Mouse (Mus musculus): Measurements from ENCODE around the gene Lst1. TPM values are rescaled to one million over a fixed set of nuclear protein-coding genes. Genes with fewer than 3 reads are reported as not detected.

Gene Lst1
- total RNA-seq, 2 experiments from 2014 or later = 7.1 to 7.7 TPM

DNA sequence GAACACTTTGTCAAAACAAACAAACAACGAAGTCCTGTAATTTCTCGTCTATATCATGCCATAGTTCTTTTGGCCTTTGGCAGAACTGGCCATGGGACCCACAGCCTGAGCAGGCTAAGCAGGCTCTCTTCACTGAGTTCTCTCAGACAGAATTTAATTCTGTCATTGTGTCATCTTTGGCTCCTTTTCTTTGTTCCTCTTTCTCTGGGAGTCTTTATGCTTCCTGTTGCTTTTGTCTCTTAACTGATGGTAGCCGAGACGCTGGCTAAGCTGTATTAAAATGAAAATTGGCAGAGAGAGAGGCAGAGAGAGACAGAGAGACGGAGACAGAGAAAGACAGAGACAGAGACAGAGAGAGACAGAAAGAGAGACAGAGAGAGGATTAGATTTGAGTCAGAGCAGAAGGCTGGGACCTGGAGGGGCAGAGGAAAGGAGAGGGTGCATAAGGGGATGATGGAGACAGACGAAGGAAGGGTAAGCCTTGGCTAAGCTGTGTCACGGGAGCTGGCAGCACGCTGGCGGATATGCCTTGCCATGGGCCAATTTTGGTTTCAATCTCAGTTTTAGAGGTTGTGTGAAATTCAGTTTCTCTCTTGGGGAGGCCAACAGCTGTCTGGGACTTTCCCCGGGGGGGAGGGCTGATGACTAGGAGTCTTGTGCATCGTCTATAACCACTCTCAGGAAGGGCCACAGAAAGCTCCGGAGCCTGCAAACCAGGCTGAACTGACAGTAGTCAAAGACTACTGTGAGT, 21.7 kb upstream of the Lst1 start:
- DNase-seq = no peak

GRCm38 (mm10) chr17:35205380-35205769, 17.1 kb upstream of the Lst1 start:
- DNase-seq = no peak

DNA sequence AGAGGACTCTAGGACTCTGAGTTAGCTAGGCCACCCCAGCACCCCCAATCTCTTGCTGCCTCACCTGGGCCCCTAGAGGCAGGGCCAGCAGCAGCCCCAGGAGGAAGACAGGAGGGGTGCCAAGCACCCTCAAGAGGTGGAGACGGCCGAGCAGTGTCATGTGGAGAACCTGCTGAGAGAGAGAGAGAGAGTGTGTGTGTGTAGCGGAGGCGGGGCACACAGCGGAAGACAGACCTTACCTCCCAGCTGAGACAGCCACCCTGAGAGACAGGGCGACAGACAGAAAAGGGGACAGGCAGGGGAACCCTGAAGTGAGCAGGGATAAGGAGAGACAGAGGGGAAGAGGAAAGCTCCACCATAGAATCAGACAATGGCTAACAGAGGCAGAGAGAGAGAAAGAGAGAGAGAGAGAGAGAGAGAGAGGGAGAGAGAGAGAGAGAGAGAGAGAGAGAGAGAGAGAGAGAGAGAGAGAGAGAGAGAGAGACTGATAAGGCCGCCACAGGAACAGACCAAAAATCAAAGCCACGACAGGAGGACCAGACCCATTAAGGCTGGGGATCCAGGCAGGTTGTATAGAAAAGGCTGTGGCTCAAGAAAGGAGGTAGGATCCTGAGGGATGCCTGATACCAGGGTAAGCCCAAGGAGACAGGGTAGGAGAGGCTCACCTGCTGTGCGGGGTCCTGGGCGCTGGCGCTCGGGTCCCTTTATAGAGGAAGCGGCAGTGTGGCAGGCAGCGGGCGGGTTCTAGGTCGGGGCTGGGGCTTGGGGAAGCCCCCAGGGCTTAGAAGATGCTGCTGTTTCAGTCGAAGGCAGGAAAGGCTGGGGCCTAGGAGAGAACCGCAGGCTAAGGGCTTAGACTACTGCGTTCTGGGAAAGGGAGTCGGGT, 16.5 kb upstream of the Lst1 start, which contains the start of gene Lta:
Gene Lta, minus strand, starts transcription at position 858 of the 886 bp plus-strand sequence.
- DNase-seq = no peak

- no peak for DNase-seq
Measured at GRCm38 (mm10) chr17:35202442-35202841, 14.2 kb upstream of the Lst1 start.

DNA sequence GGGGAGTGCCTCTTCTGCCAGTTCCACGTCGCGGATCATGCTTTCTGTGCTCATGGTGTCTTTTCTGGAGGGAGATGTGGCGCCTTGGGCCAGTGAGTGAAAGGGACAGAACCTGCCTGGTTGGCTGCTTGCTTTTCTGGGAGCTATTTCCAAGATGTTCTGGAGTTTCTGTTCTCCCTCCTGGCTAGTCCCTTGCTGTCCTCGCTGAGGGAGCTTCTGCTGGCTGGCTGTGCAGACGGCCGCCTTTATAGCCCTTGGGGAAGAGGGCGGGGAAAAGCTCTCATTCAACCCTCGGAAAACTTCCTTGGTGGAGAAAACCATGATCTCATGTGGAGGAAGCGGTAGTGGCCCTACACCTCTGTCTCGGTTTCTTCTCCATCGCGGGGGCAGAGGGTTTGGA, 13.5 kb upstream of the Lst1 start, which contains the start of gene Tnf:
Gene Tnf, minus strand, starts transcription at position 221 of the 400 bp plus-strand sequence.
- DNase-seq = no peak

DNA sequence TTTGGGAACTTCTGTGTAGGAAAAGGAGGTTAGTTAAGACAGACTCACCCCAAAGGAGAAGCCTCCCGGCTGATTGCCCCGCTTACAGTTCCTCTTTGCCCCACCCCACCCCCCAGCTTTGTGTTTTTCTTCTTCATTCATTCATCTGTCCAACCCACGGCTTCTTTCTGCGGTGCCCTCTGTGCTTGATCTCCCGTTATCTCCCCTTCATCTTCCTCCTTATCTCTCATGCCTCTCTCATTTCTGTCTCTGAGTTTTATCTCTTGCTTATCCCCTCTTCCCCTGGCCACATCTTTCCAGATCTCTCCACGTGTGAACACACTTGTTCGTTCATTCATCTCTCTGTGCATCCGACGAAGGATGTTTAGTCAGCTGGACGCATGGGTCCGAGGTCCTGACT, 12.9 kb upstream of the Lst1 start:
- no peak for DNase-seq

GRCm38 (mm10) chr17:35200398-35200797, 12.2 kb upstream of the Lst1 start:
- DNase-seq = no peak

- no peak for DNase-seq
Measured at GRCm38 (mm10) chr17:35198946-35199345, 10.7 kb upstream of the Lst1 start.

DNA sequence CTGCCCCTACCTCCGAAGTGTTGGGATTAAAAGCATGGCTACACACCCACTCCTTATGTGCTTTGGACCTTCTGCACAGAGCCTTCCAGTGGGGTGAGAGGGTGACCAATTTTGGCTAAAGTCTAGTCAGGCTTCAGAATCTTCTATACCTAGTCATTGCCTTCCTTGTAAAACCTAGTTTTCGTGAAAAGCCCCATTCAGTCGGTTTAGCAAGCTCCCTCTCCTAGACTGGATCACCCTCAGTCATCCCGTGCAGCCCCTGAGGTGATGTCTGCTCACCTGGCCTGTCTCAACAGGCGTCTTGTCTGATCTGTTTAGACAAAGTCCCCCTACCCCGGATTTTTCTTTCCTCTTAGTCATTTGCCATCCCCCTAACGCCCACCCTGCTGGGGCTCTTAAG, 9.8 kb upstream of the Lst1 start:
- no peak for DNase-seq

DNA sequence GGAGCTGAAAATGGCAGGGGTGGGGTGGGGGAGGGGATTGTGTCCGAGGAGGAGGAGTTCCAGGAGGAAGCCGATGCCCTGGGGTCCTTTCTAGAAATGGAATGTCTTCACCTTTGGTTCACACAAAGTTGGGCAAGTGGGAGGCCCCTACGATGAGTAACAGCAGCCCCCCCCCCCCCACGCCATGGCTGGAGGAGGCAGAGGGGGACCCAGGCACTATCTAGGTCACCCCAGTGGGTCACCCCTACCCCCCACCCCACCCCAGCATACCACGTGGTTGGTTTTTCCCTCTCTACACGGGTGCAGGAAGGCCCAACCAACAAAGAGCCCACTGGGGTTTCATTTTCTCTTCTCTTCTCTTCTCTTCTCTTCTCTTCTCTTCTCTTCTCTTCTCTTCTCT, 8.9 kb upstream of the Lst1 start:
- DNase-seq = no peak

DNA sequence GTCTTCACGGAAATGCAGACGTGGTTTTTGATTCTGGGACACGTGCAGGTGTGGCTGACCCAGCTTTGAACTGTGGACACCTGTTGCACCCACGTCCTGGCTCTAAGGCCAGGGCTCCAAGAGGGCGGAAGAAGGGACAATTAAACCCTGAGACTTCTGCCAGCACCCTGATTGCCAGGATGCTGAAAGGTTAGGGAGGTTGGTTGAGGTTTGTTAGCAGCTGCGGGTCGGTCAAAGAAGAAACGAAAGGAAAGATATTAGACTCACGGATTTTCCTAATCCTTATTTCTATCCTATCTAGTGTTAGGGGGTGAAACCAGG, 8.0 kb upstream of the Lst1 start:
- DNase-seq = no peak

DNA sequence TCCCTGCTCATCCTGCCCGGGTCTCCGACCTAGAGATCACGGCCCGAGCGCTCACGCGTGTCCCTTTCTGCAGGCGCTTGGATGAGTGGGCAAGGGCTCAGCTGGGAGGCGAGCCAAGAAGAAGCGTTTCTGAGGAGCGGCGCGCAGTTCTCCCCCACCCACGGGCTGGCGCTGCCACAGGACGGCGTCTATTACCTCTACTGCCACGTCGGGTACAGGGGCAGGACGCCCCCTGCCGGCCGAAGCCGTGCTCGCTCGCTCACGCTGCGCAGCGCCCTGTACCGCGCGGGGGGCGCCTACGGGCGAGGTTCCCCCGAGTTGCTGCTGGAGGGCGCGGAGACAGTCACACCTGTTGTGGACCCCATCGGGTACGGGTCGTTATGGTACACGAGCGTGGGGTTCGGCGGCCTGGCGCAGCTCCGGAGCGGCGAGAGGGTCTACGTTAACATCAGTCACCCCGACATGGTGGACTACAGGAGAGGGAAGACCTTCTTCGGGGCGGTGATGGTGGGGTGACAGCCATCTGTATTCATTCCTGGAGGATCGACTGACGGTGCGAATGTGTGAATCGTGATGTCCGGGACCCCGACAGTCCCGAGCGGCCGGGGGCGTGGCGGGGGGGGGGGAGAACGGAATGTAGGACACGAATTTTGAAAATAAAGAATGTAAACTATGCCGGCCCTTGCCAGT, 7.5 kb upstream of the Lst1 start:
- peak; percentile 67 to 74 for DNase-seq

DNA sequence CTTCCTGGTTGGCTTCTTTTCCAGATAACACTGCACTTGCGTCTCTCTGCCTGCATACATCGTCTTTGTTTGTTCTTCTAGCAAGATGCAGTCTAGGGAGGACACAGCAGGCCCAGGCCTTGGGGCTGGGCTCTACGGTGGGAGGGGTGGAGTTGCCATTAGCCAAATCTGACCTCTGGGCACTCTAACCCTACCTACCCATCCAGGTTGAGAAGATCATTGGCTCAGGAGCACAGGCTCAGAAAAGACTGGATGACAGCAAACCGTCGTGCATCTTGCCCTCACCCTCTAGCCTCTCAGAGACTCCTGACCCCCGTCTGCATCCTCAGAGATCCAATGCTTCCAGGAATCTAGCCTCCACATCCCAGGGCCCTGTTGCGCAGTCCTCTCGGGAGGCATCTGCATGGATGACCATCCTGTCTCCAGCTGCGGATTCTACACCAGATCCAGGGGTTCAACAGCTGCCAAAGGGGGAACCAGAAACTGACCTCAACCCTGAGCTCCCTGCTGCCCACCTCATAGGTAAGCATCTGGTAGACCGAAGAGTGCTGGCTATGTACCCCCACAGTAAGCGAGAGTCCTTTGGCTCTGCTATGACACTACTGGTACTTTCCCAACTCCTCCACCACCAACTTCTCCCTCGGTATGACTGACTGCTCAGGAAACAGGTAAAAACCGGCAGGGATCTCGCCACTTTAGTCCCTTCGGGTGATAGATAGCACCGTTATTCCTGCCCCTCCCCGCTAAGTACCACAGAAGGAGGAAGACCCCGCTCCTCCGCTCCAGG, 6.8 kb upstream of the Lst1 start:
- DNase-seq = no peak

- DNase-seq = no peak
Measured at GRCm38 (mm10) chr17:35193881-35194843, 5.9 kb upstream of the Lst1 start, which contains the start of gene Ltb. Gene Ltb, plus strand, starts transcription at chr17:35194439.

- DNase-seq = no peak
Measured at GRCm38 (mm10) chr17:35192924-35193323, 4.7 kb upstream of the Lst1 start.

GRCm38 (mm10) chr17:35191723-35192122, 3.5 kb upstream of the Lst1 start:
- DNase-seq = no peak

DNA sequence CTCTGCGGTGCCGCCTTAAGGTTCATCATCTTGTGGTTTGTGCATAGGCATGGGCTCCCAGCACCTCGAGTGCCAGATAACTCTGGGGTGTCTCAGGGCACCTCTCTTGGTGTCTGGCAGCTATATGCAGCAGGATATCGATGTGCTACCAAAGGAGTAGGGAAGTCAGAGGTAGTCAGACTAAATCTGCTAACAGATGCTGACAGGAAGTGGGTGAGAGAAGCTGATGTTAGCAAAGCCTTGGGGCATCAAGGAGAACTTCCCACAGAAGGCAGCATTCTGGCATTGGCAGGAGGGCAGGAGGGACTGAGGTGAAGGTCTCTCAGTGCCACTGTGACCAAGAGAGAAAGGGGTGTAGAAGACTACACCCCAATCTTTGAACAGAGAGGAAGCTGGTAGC, 1.9 kb upstream of the Lst1 start:
- DNase-seq = no peak

DNA sequence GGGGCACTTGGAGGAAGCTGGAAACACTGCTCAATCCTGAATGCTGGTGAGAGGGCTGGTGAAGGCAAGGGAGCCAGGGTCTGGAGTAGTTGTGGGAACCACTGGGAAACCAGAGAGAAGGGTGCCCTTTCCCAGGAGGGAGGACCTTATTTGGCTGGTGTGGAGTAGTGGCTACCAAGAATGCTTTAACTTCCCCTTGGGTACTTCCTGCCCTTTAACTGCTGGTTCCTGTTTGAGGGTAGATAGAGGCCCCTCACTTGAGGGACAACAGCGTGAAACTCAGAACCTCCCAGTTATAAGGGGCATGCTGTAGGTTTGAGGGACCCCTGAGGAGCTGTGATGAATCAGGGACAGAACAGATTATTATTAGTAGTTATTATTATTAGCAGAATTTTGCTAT, 947 bp upstream of the Lst1 start:
- DNase-seq = no peak

- no peak for DNase-seq
Measured at GRCm38 (mm10) chr17:35187345-35187744, 894 bp downstream of the Lst1 start.

DNA sequence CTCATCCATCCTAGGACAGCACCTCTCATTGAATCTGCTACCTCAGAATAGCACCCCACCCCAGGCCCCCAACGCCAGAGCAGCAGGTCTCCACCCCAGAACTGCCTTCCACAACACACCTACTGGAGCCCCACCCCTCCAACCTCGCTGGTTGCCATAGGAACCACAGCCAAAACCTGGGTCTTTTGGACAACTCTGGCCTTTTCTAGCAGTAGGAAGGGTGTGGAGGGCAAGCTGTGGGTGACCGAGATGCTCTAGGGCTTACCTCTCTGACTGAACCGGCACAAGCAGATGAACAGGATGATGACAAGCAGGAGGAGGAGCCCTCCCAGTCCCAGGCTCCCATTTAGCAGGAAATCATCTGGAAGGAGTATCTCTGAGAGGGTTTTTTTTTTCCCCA, 1.6 kb downstream of the Lst1 start:
- DNase-seq = no peak
